Mouse (Mus musculus) erythroblast, embryonic 14.5 days (primary cell): ENCODE data around the gene Arl2.

Source experiments
- GATA1 ChIP-seq: IDR thresholded peaks from 2 replicates; pipeline ENCODE4 v1.6.1; 2012; ENCODE audit warnings: low read length, inconsistent platforms, mixed read lengths
- TAL1 ChIP-seq: IDR thresholded peaks from 3 replicates; pipeline ENCODE4 v1.6.1; 2012; ENCODE audit warnings: low read length, inconsistent platforms, mixed read lengths

- TF ChIP-seq GATA1 (peak; percentile 92), TAL1 (peak; percentile 97)
Measured at GRCm38 (mm10) chr19:6132171-6132827, 9.0 kb downstream of the Arl2 start.
